Mouse (Mus musculus): ENCODE results near the gene Bloc1s5. TPM values are rescaled to one million over a fixed set of nuclear protein-coding genes. Genes with fewer than 3 reads are reported as not detected.
"Not testable (repeated sequence)": the region's sequence is repeated elsewhere in the genome, so short reads cannot be mapped to it uniquely, and the experiment has no call there.

Gene Bloc1s5
- polyA plus RNA-seq, 1 experiment from 2014 or later, result 26.2 TPM

DNA sequence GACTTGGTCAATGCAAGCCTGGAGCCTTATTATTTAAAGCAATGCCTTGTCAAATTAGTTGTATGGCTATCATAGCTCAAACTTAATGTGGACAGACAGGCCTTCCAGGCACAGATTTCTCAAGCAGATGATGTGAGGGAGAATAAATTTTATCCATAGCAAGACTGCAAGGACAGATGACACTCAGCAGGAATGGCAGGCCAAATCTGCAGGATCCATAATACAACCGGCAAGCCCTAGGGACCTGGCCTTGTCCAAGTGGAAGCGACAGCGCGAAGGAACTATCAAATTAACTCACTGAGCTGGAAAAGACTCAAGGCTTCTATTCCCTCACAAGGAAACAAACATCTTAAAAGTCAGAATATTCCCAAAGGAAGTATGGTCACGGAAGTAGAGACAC is 6.1 kb upstream of the Bloc1s5 start:
- Histone ChIP-seq H3K4me2 (replicated peaks) (no peak overlapping the region), H3K4me1 (no peaks in the 10 kb centered on the region), H3K9me3 (no peaks in the 10 kb centered on the region), H3K27me3 (no peaks in the 10 kb centered on the region), H3K36me3 (peaks cover 29% of the 10 kb centered on the region), H3K27ac (replicated peaks) (no peak overlapping the region), H3K4me3 (no peak overlapping the region), H3K9ac (replicated peaks) (no peak overlapping the region)
- ATAC-seq (ENCODE audit: low FRiP score, low read depth), result no peak
- WGBS, result 91% methylated on average over 5 of the region's 5 CpGs

DNA sequence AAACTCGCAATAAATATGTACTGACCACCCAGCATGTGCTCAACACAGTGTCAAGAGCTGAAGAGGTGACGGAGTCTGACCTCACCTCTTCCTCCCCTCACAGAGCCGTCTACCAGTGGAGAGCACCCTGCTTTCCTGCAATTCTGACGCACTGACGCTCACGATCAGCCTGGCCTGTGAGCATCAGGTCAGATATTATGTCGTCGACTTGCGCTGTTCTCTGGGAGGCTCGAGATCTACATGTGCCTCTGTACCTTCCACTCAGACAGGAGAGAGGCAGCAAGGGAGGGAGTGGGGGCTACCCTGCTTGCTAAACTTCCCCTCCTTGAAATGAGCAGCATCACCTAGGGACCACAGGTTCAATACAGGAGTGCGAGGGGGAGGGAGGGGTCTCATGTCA is 3.8 kb upstream of the Bloc1s5 start:
- no peak overlapping the region for H3K27ac ChIP-seq (replicated peaks)
- no peak overlapping the region for H3K4me3 ChIP-seq
- 83% methylated on average over 11 of the region's 11 CpGs for WGBS
- no peak overlapping the region for H3K4me2 ChIP-seq (replicated peaks)
- H3K9ac ChIP-seq (replicated peaks), result no peak overlapping the region
- peaks cover 7% of the 10 kb centered on the region for H3K4me1 ChIP-seq
- no peaks in the 10 kb centered on the region for H3K9me3 ChIP-seq
- ATAC-seq (ENCODE audit: low FRiP score, low read depth), result no peak
- no peaks in the 10 kb centered on the region for H3K27me3 ChIP-seq
- peaks cover 9% of the 10 kb centered on the region for H3K36me3 ChIP-seq

DNA sequence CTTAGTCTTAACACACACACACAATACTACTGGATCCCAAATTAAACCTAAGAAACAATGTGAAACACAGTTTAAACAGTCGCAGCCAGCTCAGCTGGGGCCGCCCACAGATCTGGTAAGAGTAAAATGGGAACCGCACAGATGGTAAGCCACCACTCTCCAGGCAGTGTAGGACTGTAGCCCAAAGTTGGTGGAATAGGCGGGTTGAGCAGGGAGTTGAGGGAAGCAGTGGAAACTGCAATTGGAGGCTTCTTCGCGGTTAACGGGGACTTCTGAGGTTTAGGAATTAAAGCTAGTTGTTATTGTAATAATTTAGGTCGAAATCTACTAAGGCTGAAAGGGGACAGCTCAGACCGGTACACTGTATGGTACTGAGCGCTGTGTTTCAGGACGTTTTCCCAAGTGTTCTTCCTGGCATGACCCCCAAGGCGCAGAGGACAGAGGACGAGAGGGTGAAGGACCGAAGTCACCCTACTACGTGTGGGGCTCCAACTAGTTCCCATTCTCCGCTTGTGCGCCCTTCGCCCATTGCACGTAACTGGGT is 581 bp downstream of the Bloc1s5 start:
- WGBS, result 2% methylated on average over 19 of the region's 19 CpGs
- peak; percentile 44 for ATAC-seq (ENCODE audit: low FRiP score, low read depth)
- Histone ChIP-seq H3K4me2 (replicated peaks) (peak overlapping the region; percentile 74), H3K36me3 (no peaks in the 10 kb centered on the region), H3K27ac (replicated peaks) (peak overlapping the region; percentile 64), H3K4me1 (peaks cover 7% of the 10 kb centered on the region), H3K9ac (replicated peaks) (peak overlapping the region; percentile 71), H3K4me3 (peak overlapping the region; percentile 79), H3K27me3 (no peaks in the 10 kb centered on the region), H3K9me3 (no peaks in the 10 kb centered on the region)

DNA sequence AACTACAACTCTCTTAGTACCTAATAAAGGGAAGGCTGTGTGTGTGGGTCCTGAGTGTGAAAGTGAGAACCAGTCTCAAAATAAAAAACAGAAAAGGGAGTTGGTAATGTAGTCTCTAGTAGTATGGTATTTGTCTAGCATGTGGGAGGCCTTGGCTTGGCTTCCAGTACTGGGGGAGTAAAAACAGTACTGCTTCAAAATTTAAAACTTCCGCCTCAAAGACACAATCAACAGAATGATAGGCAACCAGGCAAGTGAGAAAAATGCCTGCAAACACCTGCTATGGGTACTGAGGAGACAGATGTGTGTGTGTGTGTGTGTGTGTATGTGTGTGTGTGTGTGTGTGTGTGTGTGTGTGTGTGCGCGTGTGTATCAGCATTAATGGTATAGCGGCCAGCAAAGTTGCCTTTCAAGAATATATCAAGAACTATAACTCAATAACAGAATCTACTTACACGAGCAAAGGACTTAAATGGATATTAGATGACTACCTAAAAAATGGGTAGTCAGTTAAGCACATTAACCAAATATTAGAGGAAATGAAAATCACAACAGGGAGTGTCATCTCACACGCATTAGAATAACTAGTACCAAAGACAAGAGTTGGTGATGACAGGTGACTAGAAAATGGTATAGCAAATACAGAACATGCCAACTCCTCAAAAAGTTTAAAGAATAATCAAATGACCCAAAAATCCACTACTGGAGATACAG is 1.5 kb downstream of the Bloc1s5 start:
- Histone ChIP-seq H3K4me2 (replicated peaks) (no peak overlapping the region), H3K9ac (replicated peaks) (no peak overlapping the region), H3K4me1 (peaks cover 7% of the 10 kb centered on the region), H3K4me3 (no peak overlapping the region), H3K36me3 (0 out of 2 replicates have a peak, but pooled peaks cover 3% of the 10 kb centered on the region), H3K27ac (replicated peaks) (no peak overlapping the region), H3K9me3 (no peaks in the 10 kb centered on the region), H3K27me3 (no peaks in the 10 kb centered on the region)
- no peak for ATAC-seq (ENCODE audit: low FRiP score, low read depth)
- 94% methylated on average over 6 of the region's 6 CpGs for WGBS

DNA sequence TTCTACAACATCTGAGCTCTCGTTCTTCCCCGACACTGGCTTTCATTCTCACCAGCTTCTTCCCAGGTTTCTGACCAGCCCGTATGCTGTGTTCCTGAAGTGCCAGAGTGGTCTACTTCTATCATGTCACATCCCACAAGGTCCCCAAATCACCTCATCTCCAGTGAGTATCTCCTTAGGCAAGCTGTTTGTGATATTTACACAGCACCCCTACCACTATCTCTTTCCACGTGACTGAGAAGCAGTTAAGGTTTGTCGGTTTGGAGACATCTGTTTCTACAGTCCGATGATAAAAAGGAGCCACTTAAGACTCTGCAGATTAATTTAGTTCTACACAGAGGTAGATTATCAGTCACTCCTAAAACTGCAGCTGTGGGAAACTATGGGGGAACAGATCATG is 2.4 kb downstream of the Bloc1s5 start:
- ATAC-seq (ENCODE audit: low FRiP score, low read depth), result no peak
- no peak overlapping the region for H3K4me2 ChIP-seq (replicated peaks)
- no peak overlapping the region for H3K4me3 ChIP-seq
- WGBS, result 91% methylated on average over 6 of the region's 6 CpGs
- H3K9me3 ChIP-seq, result no peaks in the 10 kb centered on the region
- no peak overlapping the region for H3K27ac ChIP-seq (replicated peaks)
- no peaks in the 10 kb centered on the region for H3K27me3 ChIP-seq
- H3K36me3 ChIP-seq, result 0 out of 2 replicates have a peak, but pooled peaks cover 3% of the 10 kb centered on the region
- no peak overlapping the region for H3K9ac ChIP-seq (replicated peaks)
- peaks cover 7% of the 10 kb centered on the region for H3K4me1 ChIP-seq

DNA sequence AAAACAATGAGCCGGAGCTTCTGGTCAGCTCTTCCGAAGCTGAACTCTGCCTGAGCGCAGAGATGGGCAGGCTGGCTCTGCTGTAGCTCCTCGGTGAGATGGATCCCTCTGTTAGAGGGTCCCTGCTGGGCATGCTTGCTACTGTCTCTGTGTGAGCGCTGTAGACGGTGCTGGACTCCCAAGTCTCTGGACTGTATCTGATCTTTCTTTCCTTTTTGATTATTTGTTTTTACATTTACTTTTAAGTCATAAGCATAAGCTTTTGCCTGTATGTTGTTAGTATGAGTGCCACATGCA is 8.7 kb downstream of the Bloc1s5 start:
- Histone ChIP-seq H3K4me2 (replicated peaks) (no peak overlapping the region), H3K27me3 (no peaks in the 10 kb centered on the region), H3K27ac (replicated peaks) (no peak overlapping the region), H3K36me3 (peaks cover 6% of the 10 kb centered on the region; the same call in 1 of the 2 replicates), H3K9me3 (no peaks in the 10 kb centered on the region), H3K4me1 (no peaks in the 10 kb centered on the region), H3K9ac (replicated peaks) (no peak overlapping the region), H3K4me3 (no peak overlapping the region)
- ATAC-seq (ENCODE audit: low FRiP score, low read depth), result no peak
- 17% methylated on average over 6 of the region's 6 CpGs for WGBS

DNA sequence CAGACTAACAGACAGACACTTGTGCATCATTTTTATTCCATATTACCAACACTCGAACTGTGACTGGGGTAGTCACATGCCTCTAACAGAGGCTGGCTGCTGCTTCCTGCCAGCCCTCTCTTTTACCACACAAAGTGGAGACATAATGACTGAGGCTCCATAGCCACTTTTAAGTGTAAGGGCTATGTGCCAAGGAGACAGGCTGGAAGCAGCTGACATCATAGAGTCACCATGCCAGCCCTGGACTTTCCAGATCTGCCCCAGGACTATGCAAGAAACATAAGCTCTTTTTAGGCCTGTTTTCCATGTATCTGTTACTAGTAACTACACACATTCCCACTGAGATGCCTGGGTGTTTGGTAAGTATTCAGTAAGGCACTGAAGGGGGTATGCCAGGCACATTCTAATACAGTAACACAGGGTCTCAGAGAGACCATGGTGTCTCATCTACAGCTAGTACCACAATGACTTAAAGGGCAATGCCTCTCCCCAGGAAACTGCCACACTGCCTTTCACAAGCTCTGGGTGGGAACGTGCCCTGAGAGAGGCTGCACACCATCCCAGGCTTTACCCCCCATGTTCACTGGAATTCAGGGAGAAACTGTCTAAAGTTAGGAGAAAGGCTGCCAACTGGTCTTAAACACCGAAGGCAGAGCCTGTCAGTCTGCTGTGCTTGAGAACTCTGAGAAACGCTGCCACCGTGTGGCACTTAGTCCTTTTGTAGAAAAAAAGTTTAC is 9.2 kb downstream of the Bloc1s5 start:
- Histone ChIP-seq H3K4me1 (no peaks in the 10 kb centered on the region), H3K36me3 (peaks cover 6% of the 10 kb centered on the region; the same call in 1 of the 2 replicates), H3K27ac (replicated peaks) (no peak overlapping the region), H3K27me3 (no peaks in the 10 kb centered on the region), H3K4me2 (replicated peaks) (no peak overlapping the region), H3K9ac (replicated peaks) (no peak overlapping the region), H3K9me3 (no peaks in the 10 kb centered on the region), H3K4me3 (no peak overlapping the region)
- no peak for ATAC-seq (ENCODE audit: low FRiP score, low read depth)
- WGBS, result 22% methylated on average over 5 of the region's 5 CpGs

DNA sequence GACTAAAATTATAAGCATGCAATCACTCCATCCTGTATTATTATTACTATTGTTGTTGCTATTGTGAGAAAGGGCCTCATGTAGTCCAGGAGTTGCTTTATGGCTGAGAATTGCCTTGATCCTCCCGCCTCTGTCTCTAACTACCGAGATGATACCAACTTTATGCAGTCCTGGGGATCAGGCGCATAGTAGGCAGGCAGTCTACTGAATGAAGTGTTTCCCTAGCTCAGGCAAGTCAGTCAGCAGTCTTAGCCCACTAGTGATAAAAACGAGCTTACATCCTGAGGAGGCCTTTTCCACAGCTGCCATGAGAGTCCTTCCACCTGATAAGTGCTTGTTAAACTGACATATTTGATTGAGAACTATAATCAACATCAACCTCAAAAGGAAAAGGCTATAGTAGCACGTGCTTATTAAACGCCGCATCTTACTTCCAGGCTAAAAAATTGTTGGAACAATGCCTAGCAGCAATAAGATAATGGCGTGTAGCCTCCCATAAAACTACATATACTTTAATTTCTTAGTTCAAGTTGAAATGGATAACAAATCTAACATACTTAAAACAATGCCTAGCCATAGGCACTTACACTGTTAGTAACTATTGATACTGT is 10.5 kb downstream of the Bloc1s5 start:
- 92% methylated on average over 8 of the region's 8 CpGs for WGBS
- Histone ChIP-seq H3K9ac (replicated peaks) (no peak overlapping the region), H3K36me3 (peaks cover 6% of the 10 kb centered on the region; the same call in 1 of the 2 replicates), H3K9me3 (no peaks in the 10 kb centered on the region), H3K27ac (replicated peaks) (no peak overlapping the region), H3K4me1 (no peaks in the 10 kb centered on the region), H3K4me3 (no peak overlapping the region), H3K4me2 (replicated peaks) (no peak overlapping the region), H3K27me3 (no peaks in the 10 kb centered on the region)
- ATAC-seq (ENCODE audit: low FRiP score, low read depth), result no peak

DNA sequence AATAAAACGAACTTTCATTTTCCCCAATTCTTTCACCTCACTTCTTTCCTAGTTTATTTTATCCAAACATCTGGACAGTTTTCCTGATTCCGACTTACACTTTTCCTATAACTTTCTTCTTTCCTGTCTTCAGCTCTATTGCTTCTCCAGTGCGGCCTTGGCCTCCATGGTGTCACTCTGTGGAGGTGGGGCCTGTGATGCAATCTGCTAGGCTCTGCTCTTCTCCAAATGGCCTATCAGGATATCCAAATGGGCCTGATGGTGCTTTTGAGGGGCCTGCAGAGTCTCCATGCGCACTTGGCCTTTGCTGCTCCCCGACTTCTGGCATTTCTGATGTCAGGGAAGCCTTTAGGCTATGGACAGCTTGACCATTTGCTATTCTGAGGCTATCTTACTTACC is 11.6 kb downstream of the Bloc1s5 start:
- H3K27me3 ChIP-seq, result no peaks in the 10 kb centered on the region
- H3K4me3 ChIP-seq, result no peak overlapping the region
- no peak overlapping the region for H3K9ac ChIP-seq (replicated peaks)
- H3K9me3 ChIP-seq, result no peaks in the 10 kb centered on the region
- no peak overlapping the region for H3K4me2 ChIP-seq (replicated peaks)
- no peak for ATAC-seq (ENCODE audit: low FRiP score, low read depth)
- H3K27ac ChIP-seq (replicated peaks), result no peak overlapping the region
- H3K4me1 ChIP-seq, result no peaks in the 10 kb centered on the region
- 93% methylated on average over 5 of the region's 5 CpGs for WGBS
- peaks cover 3% of the 10 kb centered on the region; the same call in 1 of the 2 replicates for H3K36me3 ChIP-seq

DNA sequence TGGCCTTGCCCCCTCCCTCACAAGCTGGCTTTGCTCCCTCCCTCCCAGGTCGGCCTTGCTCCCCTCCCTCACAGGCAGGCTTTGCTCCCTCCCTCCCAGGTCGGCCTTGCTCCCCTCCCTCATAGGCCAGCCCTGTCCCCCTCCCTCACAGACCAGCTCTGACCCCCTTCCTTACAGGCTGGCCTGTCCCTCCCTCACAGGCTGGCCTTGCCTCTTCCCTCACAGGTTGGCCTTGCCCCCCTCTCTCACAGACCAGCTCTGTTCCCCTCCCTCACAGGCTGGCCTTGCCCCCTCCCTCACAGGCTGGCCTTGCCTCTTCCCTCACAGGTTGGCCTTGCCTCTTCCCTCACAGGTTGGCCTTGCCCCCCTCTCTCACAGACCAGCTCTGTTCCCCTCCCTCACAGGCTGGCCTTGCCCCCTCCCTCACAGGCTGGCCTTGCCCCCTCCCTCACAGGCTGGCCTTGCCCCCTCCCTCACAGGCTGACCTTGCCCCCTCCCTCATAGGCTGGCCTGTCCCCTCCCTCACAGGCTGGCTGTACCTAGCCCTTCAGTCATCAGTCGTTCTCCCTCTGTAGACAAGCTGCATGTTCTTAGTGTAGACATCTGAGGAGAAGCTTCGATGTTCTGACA is 16.8 kb downstream of the Bloc1s5 start:
- WGBS, result 75% methylated on average over 4 of the region's 4 CpGs

DNA sequence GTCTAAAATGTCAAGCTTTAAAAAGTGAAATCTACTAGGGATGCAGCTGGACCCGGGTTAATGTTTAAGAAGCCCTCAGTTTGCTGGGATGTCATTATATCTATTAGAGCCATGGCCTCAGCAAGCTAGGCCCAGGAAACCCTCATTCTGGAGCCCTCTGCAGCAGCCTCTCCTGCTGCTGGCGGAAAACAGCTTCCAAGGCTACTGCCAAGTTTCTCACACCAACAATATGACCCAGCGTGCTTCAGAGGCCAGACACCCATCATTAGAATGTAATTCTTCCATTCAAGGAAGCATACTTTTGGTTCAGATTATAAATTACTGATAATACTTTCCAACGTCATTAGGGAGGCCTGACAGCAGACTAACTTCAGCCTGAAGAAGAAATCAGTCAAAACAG is 18.0 kb downstream of the Bloc1s5 start:
- Histone ChIP-seq H3K27me3 (no peaks in the 10 kb centered on the region), H3K9me3 (no peaks in the 10 kb centered on the region), H3K4me3 (no peak overlapping the region), H3K36me3 (peaks cover 8% of the 10 kb centered on the region), H3K9ac (replicated peaks) (no peak overlapping the region), H3K4me2 (replicated peaks) (no peak overlapping the region), H3K4me1 (no peaks in the 10 kb centered on the region), H3K27ac (replicated peaks) (no peak overlapping the region)
- ATAC-seq (ENCODE audit: low FRiP score, low read depth), result no peak
- WGBS, result 92% methylated on average over 4 of the region's 4 CpGs

More for the DNA sequence above, 16.8 kb downstream of the Bloc1s5 start:
- H3K27ac ChIP-seq (replicated peaks); H3K4me2 ChIP-seq (replicated peaks); H3K4me3 ChIP-seq; H3K36me3 ChIP-seq; H3K27me3 ChIP-seq; H3K4me1 ChIP-seq; ATAC-seq (ENCODE audit: low FRiP score, low read depth); H3K9ac ChIP-seq (replicated peaks); H3K9me3 ChIP-seq: not testable (repeated sequence)

DNA sequence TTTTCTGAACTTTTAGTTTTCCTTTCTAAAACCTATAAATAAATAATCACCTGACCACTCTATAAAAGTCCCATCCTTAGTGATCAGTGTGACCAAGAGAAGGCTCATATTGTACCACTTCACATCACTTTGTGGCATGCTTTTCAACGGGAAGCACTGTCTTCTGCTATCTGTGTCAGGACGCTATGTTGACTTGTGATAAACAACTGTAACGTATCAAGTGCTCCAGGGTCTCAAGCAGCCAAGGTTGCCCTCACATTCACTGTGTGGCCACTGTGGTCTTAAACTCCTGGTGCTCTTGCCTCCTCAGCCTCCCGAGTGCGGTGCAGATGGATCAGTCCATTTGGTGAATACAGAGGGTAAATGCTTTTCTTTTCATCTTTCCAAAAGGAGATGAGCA is 19.3 kb downstream of the Bloc1s5 start:
- Histone ChIP-seq H3K9ac (replicated peaks) (no peak overlapping the region), H3K9me3 (no peaks in the 10 kb centered on the region), H3K27me3 (no peaks in the 10 kb centered on the region), H3K4me3 (no peak overlapping the region), H3K4me1 (no peaks in the 10 kb centered on the region), H3K36me3 (peaks cover 11% of the 10 kb centered on the region), H3K27ac (replicated peaks) (no peak overlapping the region), H3K4me2 (replicated peaks) (no peak overlapping the region)
- no peak for ATAC-seq (ENCODE audit: low FRiP score, low read depth)
- 93% methylated on average over 5 of the region's 5 CpGs for WGBS
